ENCODE assay signal across 13 mouse cellular contexts in the genomic region with DNA sequence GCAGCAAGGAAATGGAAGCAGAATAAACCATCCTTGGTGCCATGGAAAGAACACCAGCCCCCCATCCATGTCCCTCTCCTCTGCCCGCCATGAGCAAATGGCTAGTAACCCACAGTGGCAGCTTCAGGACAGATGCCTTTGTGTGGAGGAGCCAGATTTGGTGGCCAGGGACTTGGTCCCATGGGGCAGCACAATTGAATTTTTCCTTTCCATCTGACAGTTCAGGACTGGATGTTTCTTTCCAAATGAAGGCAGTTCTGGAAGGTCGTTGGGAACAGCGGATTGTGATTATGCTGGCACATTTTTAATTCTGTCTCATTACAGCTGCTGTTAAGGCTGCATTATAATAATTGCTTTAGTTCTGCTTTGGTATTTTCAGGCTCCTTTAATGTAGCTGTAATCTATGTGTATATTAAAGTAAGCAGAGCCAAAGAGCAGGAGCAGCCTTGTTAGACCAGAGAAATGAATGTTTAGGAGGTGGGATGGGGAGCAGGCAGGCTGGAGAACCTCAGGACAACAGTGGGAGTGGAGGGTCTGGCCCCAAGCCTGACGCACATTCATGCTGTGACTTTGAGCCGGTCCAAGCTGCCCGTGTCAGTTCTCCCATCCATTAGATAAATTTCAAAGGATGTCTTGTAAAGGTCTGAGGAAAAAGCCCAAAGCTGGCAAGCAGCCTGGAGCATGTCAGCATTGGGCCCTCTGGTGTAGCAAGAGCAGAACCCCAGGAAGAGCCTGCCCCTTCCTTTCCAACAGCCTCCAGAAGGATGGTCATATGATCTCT. TPM values are rescaled to one million over a fixed set of nuclear protein-coding genes. Genes with fewer than 3 reads are reported as not detected.
A peak's percentile ranks its signal among the peaks of the same experiment; 100 is the strongest.
DNase-seq lines count a peak whose midpoint lies in the region; ATAC-seq and TF ChIP-seq lines count a peak whose summit lies in the region.
"Had no signal": no experiment of that assay in that cellular context is flagged by ENCODE, and none has a peak within 500 bp of the region (broad histone marks: within the 10 kb centered on the region; RNA-seq: fewer than 3 reads in every experiment).

No protein-coding gene starts in this region.

- no peak overlapping the region for H3K4me3 ChIP-seq in intestine, embryonic 16.5 days (ENCODE audit: low read length)
- no peak overlapping the region for H3K4me3 ChIP-seq in intestine, postnatal 0 days (ENCODE audit: low read depth, low read length)
- no peak overlapping the region for H3K4me3 ChIP-seq in neural tube, embryonic 15.5 days (replicated peaks)
- no peak overlapping the region for H3K4me3 ChIP-seq in stomach, embryonic 15.5 days (replicated peaks)
- H3K4me3 ChIP-seq: heart, adult 2 months had no signal

- H3K4me1 ChIP-seq in intestine, embryonic 16.5 days (ENCODE audit: control insufficient read depth, insufficient read depth, low read length) = no peaks in the 10 kb centered on the region
- H3K4me1 ChIP-seq in intestine, postnatal 0 days (replicated peaks; ENCODE audit: control insufficient read depth, insufficient read depth, low read length) = no peaks in the 10 kb centered on the region
- peaks cover 10% of the 10 kb centered on the region for H3K4me1 ChIP-seq in neural tube, embryonic 15.5 days
- peaks cover 3% of the 10 kb centered on the region; the same call in 1 of the 2 replicates for H3K4me1 ChIP-seq in stomach, embryonic 15.5 days

- no peaks in the 10 kb centered on the region for H3K27me3 ChIP-seq in intestine, embryonic 16.5 days (replicated peaks; ENCODE audit: control insufficient read depth, insufficient read depth, low read length)
- no peaks in the 10 kb centered on the region for H3K27me3 ChIP-seq in intestine, postnatal 0 days (replicated peaks; ENCODE audit: control insufficient read depth, insufficient read depth, low read length)
- no peaks in the 10 kb centered on the region for H3K27me3 ChIP-seq in neural tube, embryonic 15.5 days (replicated peaks)
- H3K27me3 ChIP-seq in stomach, embryonic 15.5 days (replicated peaks) = no peaks in the 10 kb centered on the region

- H3K36me3 ChIP-seq in intestine, embryonic 16.5 days (ENCODE audit: control insufficient read depth, insufficient read depth, low read length) = no peaks in the 10 kb centered on the region
- H3K36me3 ChIP-seq in intestine, postnatal 0 days (ENCODE audit: control insufficient read depth, insufficient read depth) = no peaks in the 10 kb centered on the region
- no peaks in the 10 kb centered on the region for H3K36me3 ChIP-seq in neural tube, embryonic 15.5 days
- H3K36me3 ChIP-seq in stomach, embryonic 15.5 days = no peaks in the 10 kb centered on the region

- no peak overlapping the region for H3K27ac ChIP-seq in intestine, embryonic 16.5 days (ENCODE audit: low read length)
- H3K27ac ChIP-seq in intestine, postnatal 0 days (ENCODE audit: low read depth, low read length) = no peak overlapping the region
- peak overlapping the region; percentile 24 for H3K27ac ChIP-seq in neural tube, embryonic 15.5 days (replicated peaks)
- H3K27ac ChIP-seq in stomach, embryonic 15.5 days = 0 out of 2 replicates have a peak overlapping the region, but pooled peaks have one; percentile 40
- H3K27ac ChIP-seq: heart, adult 2 months; macrophage had no signal

- 0 out of 2 replicates have a peak, but pooled peaks have one; percentile 31 for ATAC-seq in intestine, embryonic 16.5 days
- ATAC-seq in intestine, postnatal 0 days = no peak
- no peak; the same call in none of the 2 replicates for ATAC-seq in neural tube, embryonic 15.5 days (ENCODE audit: low FRiP score)
- peak; percentile 84 for ATAC-seq in stomach, embryonic 15.5 days (ENCODE audit: insufficient read depth, low FRiP score, low read depth)

- no peak overlapping the region for H3K4me2 ChIP-seq in intestine, embryonic 16.5 days (ENCODE audit: low read depth, low read length)
- H3K4me2 ChIP-seq in intestine, postnatal 0 days (replicated peaks; ENCODE audit: low read depth) = no peak overlapping the region
- H3K4me2 ChIP-seq in neural tube, embryonic 15.5 days = no peak overlapping the region
- no peak overlapping the region for H3K4me2 ChIP-seq in stomach, embryonic 15.5 days

- H3K9me3 ChIP-seq in intestine, embryonic 16.5 days (ENCODE audit: control insufficient read depth, low read length) = no peaks in the 10 kb centered on the region
- no peaks in the 10 kb centered on the region for H3K9me3 ChIP-seq in intestine, postnatal 0 days (ENCODE audit: control insufficient read depth)
- H3K9me3 ChIP-seq in neural tube, embryonic 15.5 days (replicated peaks) = no peaks in the 10 kb centered on the region
- H3K9me3 ChIP-seq in stomach, embryonic 15.5 days = no peaks in the 10 kb centered on the region

- WGBS in intestine, embryonic 16.5 days = 61% methylated on average over 6 of the region's 6 CpGs
- 72% methylated on average over 6 of the region's 6 CpGs for WGBS in intestine, postnatal 0 days
- 55% methylated on average over 6 of the region's 6 CpGs for WGBS in neural tube, embryonic 15.5 days
- 51% methylated on average over 6 of the region's 6 CpGs for WGBS in stomach, embryonic 15.5 days

- peak; percentile 50 to 72 for DNase-seq in adrenal gland, adult (ENCODE audit: inconsistent age in 2 of 2, low spot score in 1 of 2)
- no peak for DNase-seq in adrenal gland, postnatal 4 days (ENCODE audit: low spot score in 2 of 2)
- no peak for DNase-seq in neural tube, embryonic 10.5 days (ENCODE audit: extremely low spot score, low spot score)
- no peak for DNase-seq in thymus, postnatal 25 days

- H3K9ac ChIP-seq in intestine, embryonic 16.5 days (ENCODE audit: low read depth, low read length) = no peak overlapping the region
- no peak overlapping the region for H3K9ac ChIP-seq in intestine, postnatal 0 days (ENCODE audit: low read depth, low read length)
- H3K9ac ChIP-seq in neural tube, embryonic 15.5 days (replicated peaks) = no peak overlapping the region
- no peak overlapping the region for H3K9ac ChIP-seq in stomach, embryonic 15.5 days

- TF ChIP-seq CTCF in intestine, postnatal 0 days (IDR thresholded peaks at IDR 0.05; ENCODE audit: low read depth) = no peak

RNA-seq across cellular contexts. Expression of gene 1700012A03Rik, which starts 2.3 kb away (rescaled TPM):
- total RNA-seq in adrenal gland, postnatal 4 days (2021) = not detected
- not detected in 2 replicates for polyA plus RNA-seq in intestine, embryonic 16.5 days (2015; fragmentation: Nextera tagmentation; extraction: Ambion mirVana)
- polyA plus RNA-seq in intestine, postnatal 0 days (2015; fragmentation: Nextera tagmentation; extraction: Ambion mirVana) = not detected in 2 replicates
- polyA plus RNA-seq in neural tube, embryonic 15.5 days (2015; fragmentation: Nextera tagmentation; extraction: Ambion mirVana) = not detected in 2 replicates
- polyA plus RNA-seq in stomach, embryonic 15.5 days (2015; fragmentation: Nextera tagmentation; extraction: Ambion mirVana) = not detected in 2 replicates
- total RNA-seq: heart, adult 2 months; MEL had no signal
- polyA plus RNA-seq: heart, adult 2 months; macrophage; neural tube, embryonic 14.5 days; spleen, adult 2 months had no signal

Comparison
In these comparisons a context has a peak if more than half of its experiments do, and no peak if none do; other contexts are left out.
1. DNase-seq: peak in adrenal gland, adult (2 of 2); none in adrenal gland, postnatal 4 days (0 of 2), neural tube, embryonic 10.5 days (single experiment) and thymus, postnatal 25 days (single experiment).
2. ATAC-seq: peak in intestine, embryonic 16.5 days (single experiment) and stomach, embryonic 15.5 days (single experiment); none in intestine, postnatal 0 days (single experiment) and neural tube, embryonic 15.5 days (single experiment).
3. H3K27ac ChIP-seq: peak in neural tube, embryonic 15.5 days (single experiment) and stomach, embryonic 15.5 days (single experiment); none in intestine, embryonic 16.5 days (single experiment) and intestine, postnatal 0 days (single experiment).